Mouse (Mus musculus) MEL (cell line): ENCODE data around the gene Hivep2. TPM values are rescaled to one million over a fixed set of nuclear protein-coding genes. Genes with fewer than 3 reads are reported as not detected.

Source experiments
- DNase-seq: peaks from one replicate; pipeline ENCODE4 v3.0.0; 2011; ENCODE audit warnings: low read depth, low spot score
- H3K27ac ChIP-seq: 2 replicates; pipeline ENCODE4 v1.5.1; 2012; ENCODE audit warnings: low read depth, mild to moderate bottlenecking, control low read depth, low read length, moderate library complexity; ENCODE audit not compliant: control insufficient read depth
- H3K27me3 ChIP-seq, 2 experiments: fragments of 150-350 bp in 1 of 2; sonication (generic) in 1 of 2; 2 replicates each; pipeline ENCODE4 v1.6.1; 2012; ENCODE audit warnings: low read length in 2 of 2, mild to moderate bottlenecking in 2 of 2, improper control_type of control experiment in 1 of 2, moderate library complexity in 1 of 2; ENCODE audit not compliant: insufficient read depth in 2 of 2, control insufficient read depth in 1 of 2
- H3K36me3 ChIP-seq, 2 experiments: 2 replicates each; pipeline ENCODE4 v1.6.1; 2012 to 2014; ENCODE audit warnings: low read length in 2 of 2, improper control_type of control experiment in 1 of 2, inconsistent platforms in 1 of 2, mild to moderate bottlenecking in 1 of 2; ENCODE audit not compliant: insufficient read depth in 2 of 2, control insufficient read depth in 1 of 2
- H3K4me1 ChIP-seq, 2 experiments: fragments of 150-350 bp in 1 of 2; sonication (generic) in 1 of 2; 2 replicates each; pipeline ENCODE4 v1.6.1; 2012; ENCODE audit warnings: low read length in 2 of 2, improper control_type of control experiment in 1 of 2, mild to moderate bottlenecking in 1 of 2; ENCODE audit not compliant: insufficient read depth in 2 of 2, control insufficient read depth in 1 of 2
- H3K4me3 ChIP-seq, 2 experiments: fragments of 150-350 bp in 1 of 2; sonication (generic) in 1 of 2; 2 replicates each; pipeline ENCODE4 v1.5.1; 2012; ENCODE audit warnings: low read depth in 2 of 2, low read length in 2 of 2, mild to moderate bottlenecking in 2 of 2, moderate library complexity in 2 of 2, control low read depth in 1 of 2, improper control_type of control experiment in 1 of 2; ENCODE audit not compliant: control insufficient read depth in 1 of 2, insufficient read depth in 1 of 2
- H3K79me2 ChIP-seq: 2 replicates; pipeline ENCODE4 v1.6.1; 2012; ENCODE audit warnings: mild to moderate bottlenecking, low read length, moderate library complexity; ENCODE audit not compliant: control insufficient read depth, poor library complexity, insufficient read depth
- H3K9ac ChIP-seq: 2 replicates; pipeline ENCODE4 v1.6.1; 2012; ENCODE audit warnings: low read depth, mild to moderate bottlenecking, control low read depth, low read length, moderate library complexity; ENCODE audit not compliant: control insufficient read depth, poor library complexity, severe bottlenecking
- H3K9me3 ChIP-seq: fragments of 150-350 bp; sonication (generic); replicated peaks from 2 replicates; pipeline ENCODE4 v1.6.1; 2012; ENCODE audit warnings: mild to moderate bottlenecking, low read length, improper control_type of control experiment, moderate library complexity; ENCODE audit not compliant: insufficient read depth
- BHLHE40 ChIP-seq: IDR thresholded peaks from 2 replicates; pipeline ENCODE4 v1.6.1; 2012; ENCODE audit warnings: low read depth, mild to moderate bottlenecking, inconsistent platforms, low read length, improper control_type of control experiment, borderline replicate concordance
- GABPA ChIP-seq: IDR thresholded peaks from 2 replicates; pipeline ENCODE4 v1.6.1; 2012; ENCODE audit warnings: low read depth, mild to moderate bottlenecking, inconsistent platforms, low read length, improper control_type of control experiment, moderate library complexity
- GATA1 ChIP-seq: IDR thresholded peaks from 2 replicates; pipeline ENCODE4 v1.6.1; 2011; ENCODE audit warnings: low read depth, low read length, improper control_type of control experiment
- HCFC1 ChIP-seq: IDR thresholded peaks from 2 replicates; pipeline ENCODE4 v1.6.1; 2012; ENCODE audit warnings: low read depth, mild to moderate bottlenecking, inconsistent platforms, low read length, improper control_type of control experiment, moderate library complexity
- JUND ChIP-seq: IDR thresholded peaks from 2 replicates; pipeline ENCODE4 v1.6.1; 2011; ENCODE audit warnings: low read depth, mild to moderate bottlenecking, improper control_type of control experiment, low read length
- MAFK ChIP-seq: IDR thresholded peaks from 2 replicates; pipeline ENCODE4 v1.6.1; 2011; ENCODE audit warnings: low read depth, mild to moderate bottlenecking, low read length, improper control_type of control experiment, borderline replicate concordance
- MEF2A ChIP-seq: IDR thresholded peaks from 2 replicates; pipeline ENCODE4 v1.6.1; 2014; ENCODE audit warnings: low read depth, mild to moderate bottlenecking, inconsistent platforms, low read length, improper control_type of control experiment; ENCODE audit not compliant: poor library complexity, insufficient replicate concordance, severe bottlenecking; ENCODE audit errors: extremely low read depth
- MXI1 ChIP-seq: IDR thresholded peaks from 2 replicates; pipeline ENCODE4 v1.6.1; 2011; ENCODE audit warnings: mild to moderate bottlenecking, low read depth, low read length, improper control_type of control experiment
- MYB ChIP-seq: IDR thresholded peaks from 2 replicates; pipeline ENCODE4 v1.6.1; 2011; ENCODE audit warnings: mild to moderate bottlenecking, low read depth, low read length, improper control_type of control experiment
- NELFE ChIP-seq: IDR thresholded peaks from 2 replicates; pipeline ENCODE4 v1.6.1; 2011; ENCODE audit warnings: low read depth, low read length, improper control_type of control experiment
- POLR2AphosphoS5 ChIP-seq: IDR thresholded peaks from 2 replicates; pipeline ENCODE4 v1.6.1; 2012; ENCODE audit warnings: low read depth, borderline replicate concordance, mild to moderate bottlenecking, inconsistent platforms, low read length, moderate library complexity, mixed read lengths
- RCOR1 ChIP-seq: IDR thresholded peaks from 2 replicates; pipeline ENCODE4 v1.6.1; 2012; ENCODE audit warnings: low read depth, mild to moderate bottlenecking, inconsistent platforms, low read length, improper control_type of control experiment
- SIN3A ChIP-seq: IDR thresholded peaks from 2 replicates; pipeline ENCODE4 v1.6.1; 2012; ENCODE audit warnings: low read length, improper control_type of control experiment, inconsistent platforms
- TAL1 ChIP-seq: IDR thresholded peaks from 2 replicates; pipeline ENCODE4 v1.6.1; 2012; ENCODE audit warnings: mild to moderate bottlenecking, inconsistent platforms, low read length, moderate library complexity, mixed read lengths
- UBTF ChIP-seq: IDR thresholded peaks from 2 replicates; pipeline ENCODE4 v1.6.1; 2012; ENCODE audit warnings: low read depth, mild to moderate bottlenecking, inconsistent platforms, low read length, improper control_type of control experiment, moderate library complexity, borderline replicate concordance; ENCODE audit not compliant: insufficient read depth
- ZC3H11A ChIP-seq: IDR thresholded peaks from 2 replicates; pipeline ENCODE4 v1.6.1; 2012; ENCODE audit warnings: low read depth, mild to moderate bottlenecking, inconsistent platforms, low read length, improper control_type of control experiment
- ZKSCAN1 ChIP-seq: IDR thresholded peaks from 2 replicates; pipeline ENCODE4 v1.6.1; 2012; ENCODE audit warnings: low read depth, mild to moderate bottlenecking, inconsistent platforms, low read length, improper control_type of control experiment, moderate library complexity
- ZMIZ1 ChIP-seq: IDR thresholded peaks from 2 replicates; pipeline ENCODE4 v1.6.1; 2012; ENCODE audit warnings: low read depth, mild to moderate bottlenecking, inconsistent platforms, low read length, improper control_type of control experiment, moderate library complexity
- ZNF384 ChIP-seq: IDR thresholded peaks from 2 replicates; pipeline ENCODE4 v1.6.1; 2012; ENCODE audit warnings: low read depth, mild to moderate bottlenecking, inconsistent platforms, low read length, improper control_type of control experiment
- polyA plus RNA-seq, 2 experiments: library from polyadenylated mRNA; stranded (reverse) in 1 of 2; unstranded in 1 of 2; fragments of >175 nt in 1 of 2; fragments of >200 nt in 1 of 2; gene quantifications; 2 replicates each; pipeline versions ENCODE4 v1.2.1 to v1.2.4; 2012; ENCODE audit warnings: low replicate concordance in 2 of 2, low read depth in 1 of 2; ENCODE audit not compliant: insufficient read length in 2 of 2, insufficient read depth in 1 of 2, missing spikeins in 1 of 2
- total RNA-seq: library from RNA; depleted of rRNA; stranded (reverse); fragments of 300-350 nt; gene quantifications from 2 replicates; pipeline ENCODE4 v1.2.3, GENCODE M21; 2012

Hivep2 gene
- total and polyA plus RNA-seq, 3 experiments = not detected

DNA sequence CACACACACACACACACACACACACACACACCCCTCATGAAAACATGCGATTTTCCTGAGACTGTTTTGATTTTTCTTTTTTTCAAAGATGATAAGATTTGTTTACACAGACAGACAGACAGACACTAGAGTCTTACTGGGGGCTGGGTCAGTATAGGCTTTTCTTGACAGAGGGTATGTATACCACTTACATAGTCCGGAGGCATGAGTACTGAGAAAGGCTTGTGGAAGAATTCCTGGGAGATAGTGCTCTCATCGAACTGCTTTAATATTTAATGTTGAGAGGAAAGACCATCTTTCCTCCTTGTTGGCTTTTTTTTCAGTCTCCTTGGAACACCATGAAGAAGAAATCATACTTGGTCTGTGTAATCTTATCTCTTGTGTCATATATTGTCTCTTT is 130.2 kb downstream of the Hivep2 start:
- H3K4me3 ChIP-seq = no peak overlapping the region
- H3K27me3 ChIP-seq = no peaks in the 10 kb centered on the region
- H3K79me2 ChIP-seq = no peaks in the 10 kb centered on the region
- TF ChIP-seq RCOR1 (no peak), ZNF384 (no peak), SIN3A (no peak), MAFK (no peak), BHLHE40 (no peak), TAL1 (no peak)
- H3K9me3 ChIP-seq = no peaks in the 10 kb centered on the region
- H3K9ac ChIP-seq = no peak overlapping the region
- no peak for DNase-seq
- no peak overlapping the region for H3K27ac ChIP-seq
- H3K4me1 ChIP-seq = no peaks in the 10 kb centered on the region
- no peaks in the 10 kb centered on the region for H3K36me3 ChIP-seq

DNA sequence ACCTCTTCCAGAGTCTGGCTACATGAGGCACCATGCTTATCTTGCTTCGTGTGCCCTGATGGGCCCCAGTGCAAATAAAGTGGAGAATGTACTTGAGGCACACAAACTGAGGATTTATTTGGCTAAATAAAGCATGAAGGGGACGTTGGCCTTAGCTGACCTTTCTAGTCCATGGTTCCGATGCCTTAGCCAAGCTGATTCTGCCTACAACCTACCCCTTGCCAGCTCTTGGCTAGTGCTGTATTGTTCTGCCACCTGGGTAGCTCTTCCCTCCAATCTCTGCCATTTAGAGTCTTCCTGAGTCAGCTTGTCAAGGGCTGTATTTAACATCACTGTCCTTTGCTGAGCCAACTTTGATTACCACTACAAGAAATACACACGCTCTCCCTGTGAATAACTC is 133.3 kb downstream of the Hivep2 start:
- no peak for DNase-seq
- Histone ChIP-seq H3K36me3 (no peaks in the 10 kb centered on the region), H3K27ac (no peak overlapping the region), H3K79me2 (no peaks in the 10 kb centered on the region), H3K4me1 (no peaks in the 10 kb centered on the region), H3K9me3 (no peaks in the 10 kb centered on the region), H3K9ac (no peak overlapping the region), H3K27me3 (no peaks in the 10 kb centered on the region), H3K4me3 (no peak overlapping the region)
- TF ChIP-seq JUND (no peak), UBTF (no peak), SIN3A (no peak), GATA1 (no peak), MYB (no peak), MXI1 (no peak), NELFE (no peak), ZC3H11A (no peak), BHLHE40 (no peak), POLR2AphosphoS5 (no peak), ZKSCAN1 (no peak)

DNA sequence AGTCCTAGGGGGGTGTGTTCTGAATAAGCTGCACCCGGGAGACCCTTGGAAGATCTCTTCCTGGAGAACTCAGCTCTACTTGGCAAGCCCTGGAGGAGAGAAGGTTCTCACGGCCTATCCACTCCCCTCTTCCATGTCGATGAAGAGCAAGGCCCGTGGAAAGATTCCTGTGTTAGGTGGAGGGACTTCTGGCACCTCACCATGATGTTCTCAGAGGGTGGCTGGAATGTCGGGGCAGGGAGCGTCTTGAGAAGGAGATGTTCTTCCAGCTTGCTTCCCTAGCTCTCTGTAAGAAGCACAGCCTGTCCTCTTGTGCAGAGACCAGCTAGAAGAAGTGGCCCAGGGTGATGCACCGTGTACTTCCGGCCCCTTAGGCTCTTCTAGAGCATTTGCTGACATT is 134.2 kb downstream of the Hivep2 start:
- no peaks in the 10 kb centered on the region for H3K79me2 ChIP-seq
- no peaks in the 10 kb centered on the region for H3K9me3 ChIP-seq
- H3K27ac ChIP-seq = no peak overlapping the region
- H3K9ac ChIP-seq = no peak overlapping the region
- H3K4me3 ChIP-seq = no peak overlapping the region
- no peaks in the 10 kb centered on the region for H3K4me1 ChIP-seq
- no peaks in the 10 kb centered on the region for H3K36me3 ChIP-seq
- TF ChIP-seq UBTF (no peak), JUND (no peak), BHLHE40 (no peak), MEF2A (no peak), POLR2AphosphoS5 (no peak), ZNF384 (no peak), HCFC1 (no peak), MXI1 (no peak), ZMIZ1 (no peak), GABPA (no peak)
- H3K27me3 ChIP-seq = no peaks in the 10 kb centered on the region
- DNase-seq = no peak
